Mouse (Mus musculus): ENCODE results near the gene Hip1r.

GRCm38 (mm10) chr5:124025587-124026441 is 52.4 kb downstream of the Hip1r start:
- TF ChIP-seq CTCF (IDR thresholded peaks at IDR 0.05; ENCODE audit: insufficient read depth, low read depth, low read length) = no peak
- TF ChIP-seq POLR2A (IDR thresholded peaks at IDR 0.05; ENCODE audit: insufficient read depth, low read depth, low read length) = no peak
